Mouse (Mus musculus) brain, embryonic 14.5 days (tissue): ENCODE data around the gene Banf2. TPM values are rescaled to one million over a fixed set of nuclear protein-coding genes. Genes with fewer than 3 reads are reported as not detected.

Experiments used
- DNase-seq: peaks from one replicate; pipeline ENCODE4 v3.0.0-alpha.2; 2011; ENCODE audit warnings: low read depth
- CTCF ChIP-seq: fragments of 200-500 bp; IDR thresholded peaks from 2 replicates; pipeline ENCODE4 v1.5.1; 2012; ENCODE audit warnings: inconsistent platforms, mild to moderate bottlenecking, moderate library complexity, borderline replicate concordance; ENCODE audit not compliant: insufficient read depth, insufficient read length; ENCODE audit errors: extremely low read depth
- POLR2A ChIP-seq: fragments of 200-500 bp; IDR thresholded peaks from 2 replicates; pipeline ENCODE4 v1.6.1; 2012; ENCODE audit warnings: mild to moderate bottlenecking, inconsistent platforms, borderline replicate concordance; ENCODE audit not compliant: poor library complexity, insufficient read depth, insufficient read length, severe bottlenecking; ENCODE audit errors: extremely low read depth
- polyA plus RNA-seq: library from polyadenylated mRNA; depleted of rRNA; stranded (reverse); fragments of >200 nt; gene quantifications from 2 replicates; pipeline ENCODE4 v1.2.3, GENCODE M21; 2012

Gene Banf2
- polyA plus RNA-seq, 1 experiment: not detected

DNA sequence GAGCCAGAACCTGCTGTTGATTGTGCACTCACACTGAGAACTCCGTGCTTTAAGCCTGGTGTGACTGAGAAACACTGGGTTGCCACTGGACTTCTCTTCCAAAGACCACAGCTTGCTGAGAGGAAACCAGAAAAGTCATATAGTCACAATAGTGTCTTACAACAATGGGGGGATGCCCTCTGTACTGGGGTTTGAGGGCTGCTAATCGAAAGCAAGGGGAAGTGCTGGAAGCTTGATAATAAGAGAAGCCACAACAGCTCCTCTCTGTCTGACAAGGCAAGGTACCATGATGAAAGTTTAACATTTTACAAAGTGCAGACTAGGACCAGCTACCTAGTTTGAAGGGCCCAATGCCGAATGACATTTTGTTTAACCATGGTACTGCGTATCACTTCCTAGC is 36.8 kb downstream of the Banf2 start:
- DNase-seq: no peak
- TF ChIP-seq CTCF (no peak), POLR2A (no peak)

DNA sequence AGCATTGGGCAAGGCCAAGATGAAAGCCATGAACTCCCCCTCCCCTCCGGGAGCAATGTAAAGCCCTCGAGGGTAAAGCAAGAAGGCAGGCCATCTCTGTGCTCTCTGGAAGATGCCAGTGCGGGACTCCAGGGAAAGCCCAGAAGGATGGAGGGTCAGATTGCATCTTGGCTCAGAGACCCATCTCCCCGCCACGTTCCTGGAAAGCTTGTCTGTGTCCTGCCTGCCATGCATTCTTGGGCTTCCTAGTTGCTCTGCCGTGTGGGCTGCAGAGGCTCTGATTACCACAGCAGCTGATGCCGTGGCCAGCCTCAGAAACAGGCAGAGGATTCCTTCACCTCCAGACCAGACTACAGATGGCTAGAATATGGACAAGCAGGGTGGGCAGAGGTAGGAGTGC is 37.6 kb downstream of the Banf2 start:
- TF ChIP-seq POLR2A (no peak), CTCF (no peak)
- DNase-seq: no peak

DNA sequence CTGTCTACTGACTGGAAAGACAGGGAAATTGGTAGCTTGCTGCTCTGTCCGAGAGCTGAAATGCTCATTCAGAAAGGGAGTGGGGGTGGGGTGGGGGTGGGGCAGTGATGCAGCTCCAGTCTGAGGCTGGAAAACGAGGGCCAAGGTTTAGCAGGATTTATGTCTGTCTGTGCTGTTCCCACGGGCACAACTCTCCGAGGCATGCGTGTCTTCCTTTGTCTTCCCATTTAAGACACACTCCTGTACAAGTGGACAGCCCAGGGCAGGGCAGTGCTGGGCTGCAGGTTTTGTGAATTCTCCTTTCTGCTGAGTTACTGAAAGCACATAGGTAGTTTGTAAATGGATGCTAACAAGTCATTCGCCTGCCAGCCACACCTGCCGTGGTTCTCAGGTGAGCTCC is 39.8 kb downstream of the Banf2 start:
- DNase-seq: peak; percentile 20

DNA sequence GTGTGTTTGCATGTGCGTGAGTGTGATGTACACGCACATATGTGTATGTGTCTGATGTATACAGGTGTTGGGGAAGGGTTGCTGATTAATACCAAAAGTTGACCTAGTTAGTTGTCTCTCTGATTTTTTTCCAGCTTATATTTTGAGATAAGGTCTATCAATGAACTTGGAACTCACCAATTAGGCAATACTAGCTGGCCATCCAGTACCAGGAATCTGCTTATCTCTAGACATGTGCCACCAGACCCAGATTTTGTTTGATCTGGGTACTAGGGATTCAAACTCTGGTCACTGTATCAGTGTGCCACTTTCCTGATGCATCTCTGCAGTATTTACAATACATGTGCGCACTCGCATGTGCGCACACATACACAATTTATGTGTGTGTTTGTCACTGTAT is 41.2 kb downstream of the Banf2 start:
- TF ChIP-seq CTCF (no peak), POLR2A (no peak)
- DNase-seq: no peak

More for the DNA sequence above, 39.8 kb downstream of the Banf2 start:
- TF ChIP-seq CTCF (no peak), POLR2A (no peak)

DNA sequence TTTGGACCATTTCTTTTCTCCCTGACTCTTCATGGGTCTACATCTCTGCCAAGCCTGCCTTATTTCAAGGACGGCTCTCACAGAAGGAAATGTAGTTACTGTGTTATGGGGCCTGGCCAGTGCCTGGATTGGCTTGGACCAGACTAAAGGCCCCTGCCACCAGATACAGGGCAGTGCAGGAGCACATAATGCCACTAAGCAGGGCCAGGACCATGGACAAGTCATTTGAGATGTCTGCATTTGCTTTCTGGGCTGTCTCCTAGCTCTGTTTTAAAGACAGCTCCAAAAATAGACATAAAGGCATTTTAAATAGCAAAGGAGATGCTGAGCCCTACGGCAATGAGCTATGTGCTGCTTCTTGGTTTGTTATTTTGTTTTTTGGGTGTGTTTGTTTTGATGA is 43.8 kb downstream of the Banf2 start:
- no peak for DNase-seq

DNA sequence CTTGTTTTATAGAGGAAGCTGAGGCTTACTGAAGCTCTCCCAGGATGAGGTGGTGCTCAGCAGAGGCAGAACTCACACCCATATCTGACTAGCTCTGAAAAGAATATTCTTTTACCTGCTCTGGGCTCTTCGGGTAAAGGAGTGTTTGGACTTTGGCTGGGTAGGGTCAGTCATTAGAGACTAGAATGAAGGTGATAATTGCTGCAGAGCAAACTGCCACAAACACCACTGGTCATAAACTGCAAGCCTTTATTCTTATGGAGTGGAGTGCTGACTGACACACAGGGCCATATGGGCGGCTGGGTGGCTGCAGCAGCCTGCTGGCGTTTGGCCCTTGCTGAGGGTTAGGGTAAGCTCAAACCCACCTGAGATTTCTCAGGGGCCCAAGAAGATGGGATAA is 46.0 kb downstream of the Banf2 start:
- DNase-seq: no peak

More for the DNA sequence above, 43.8 kb downstream of the Banf2 start:
- no peak for TF ChIP-seq CTCF
- TF ChIP-seq POLR2A: no peak

DNA sequence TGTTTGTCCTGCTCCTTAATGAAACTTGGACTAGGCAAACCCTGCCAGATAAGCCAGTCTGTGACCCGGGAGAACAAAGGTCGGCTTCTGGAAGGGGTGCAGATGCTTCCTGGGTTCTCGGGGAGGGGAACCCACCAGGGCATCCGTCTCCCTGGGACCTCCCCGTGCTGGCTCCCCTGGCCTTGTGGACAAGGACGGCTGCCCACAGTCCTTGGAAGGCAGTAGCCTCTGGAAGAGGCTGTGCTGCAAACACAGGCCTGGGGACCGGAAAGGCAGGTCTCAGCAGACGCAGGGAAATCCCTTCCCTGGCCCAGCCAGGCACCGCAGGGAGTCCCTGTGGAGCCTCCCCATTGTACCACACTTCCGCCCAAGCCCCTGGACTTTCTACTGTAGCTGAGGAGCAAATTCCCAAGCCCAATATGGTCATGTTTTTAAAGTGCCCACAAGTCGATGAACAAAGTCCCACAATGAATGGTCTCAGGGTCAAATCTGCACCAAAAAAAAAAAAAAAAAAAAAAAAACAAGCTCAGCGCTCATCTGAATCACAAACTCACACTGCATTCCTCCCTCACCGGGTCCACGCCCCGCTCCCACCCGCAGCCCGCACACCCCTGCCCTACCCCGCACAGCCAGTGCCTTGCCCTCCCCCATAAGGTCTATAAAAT is 53.5 kb downstream of the Banf2 start:
- DNase-seq: peak; percentile 27
- no peak for TF ChIP-seq POLR2A
- TF ChIP-seq CTCF: no peak

More for the DNA sequence above, 46.0 kb downstream of the Banf2 start:
- TF ChIP-seq CTCF: no peak
- no peak for TF ChIP-seq POLR2A

DNA sequence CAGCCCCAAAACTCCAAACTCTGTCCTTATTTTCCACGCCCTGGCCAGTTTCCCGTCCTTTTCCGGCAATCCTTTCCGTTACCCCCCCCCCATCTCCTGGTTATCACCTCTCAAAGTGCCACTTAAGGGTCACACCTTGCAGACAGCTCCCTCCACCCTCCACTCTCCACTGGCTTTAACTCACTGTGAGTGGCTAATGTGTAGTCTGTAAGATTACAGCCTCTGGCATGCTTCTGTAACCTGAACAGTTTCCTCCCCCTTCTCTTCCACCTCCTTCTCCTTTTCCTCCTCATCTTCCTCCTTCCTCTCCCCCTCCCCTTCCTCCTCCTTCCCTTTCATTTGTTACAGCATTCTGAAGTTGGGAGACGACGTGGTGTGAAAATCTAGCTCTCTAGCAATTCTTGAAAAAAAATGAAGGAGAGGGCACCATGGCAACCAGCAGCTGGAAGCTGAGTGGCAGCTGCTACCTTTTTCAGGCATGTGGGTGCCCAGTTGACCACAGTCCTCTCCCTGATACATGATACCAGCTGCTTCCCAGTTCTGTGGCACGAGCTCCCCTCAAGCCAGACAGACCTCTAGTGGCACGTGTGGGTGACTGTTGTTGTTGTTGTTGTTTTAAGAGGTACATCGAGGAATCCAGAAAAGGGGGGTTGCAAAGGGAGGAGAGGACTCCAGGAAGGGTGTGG is 55.2 kb downstream of the Banf2 start:
- peak; percentile 7 for DNase-seq
- TF ChIP-seq CTCF: no peak
- TF ChIP-seq POLR2A: no peak

DNA sequence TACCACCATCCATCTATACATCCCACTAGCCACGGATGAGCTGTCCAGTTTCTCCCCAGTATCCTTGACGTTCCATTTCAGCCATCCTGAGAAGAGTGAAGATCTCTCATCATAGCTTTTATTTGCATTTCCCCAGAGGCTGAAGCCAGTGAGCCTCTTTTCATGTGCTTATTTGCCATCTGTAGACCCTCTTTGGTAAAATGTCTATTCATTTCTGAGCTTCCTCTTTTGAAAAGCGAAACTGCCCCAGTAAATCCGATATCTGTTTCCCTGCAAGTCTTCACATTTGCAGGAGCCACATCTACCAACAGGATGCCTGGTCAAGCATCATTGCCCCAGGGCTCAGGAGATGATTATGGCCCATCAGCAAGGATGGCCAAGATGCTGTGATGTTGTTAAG is 59.9 kb downstream of the Banf2 start:
- no peak for DNase-seq
- TF ChIP-seq CTCF (no peak), POLR2A (no peak)

DNA sequence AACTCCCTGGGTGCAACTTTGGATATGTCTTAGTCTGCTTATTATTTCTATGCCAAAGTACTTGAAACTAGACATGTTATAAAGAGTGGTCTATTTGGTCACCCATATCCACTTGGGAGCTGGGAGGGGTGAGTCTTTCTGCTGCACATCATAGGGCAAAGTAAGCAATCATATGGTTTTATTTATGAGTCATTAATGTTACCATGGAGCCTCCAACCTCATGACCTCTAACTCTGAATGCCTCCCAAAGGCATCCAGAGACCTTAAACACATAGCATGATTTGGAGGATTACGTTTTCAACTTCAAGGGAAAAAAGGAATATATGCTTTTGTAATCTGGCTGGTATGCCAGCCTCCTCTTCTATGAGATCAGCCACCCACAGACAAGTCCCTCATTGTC is 61.9 kb downstream of the Banf2 start:
- TF ChIP-seq POLR2A (no peak), CTCF (no peak)
- no peak for DNase-seq

DNA sequence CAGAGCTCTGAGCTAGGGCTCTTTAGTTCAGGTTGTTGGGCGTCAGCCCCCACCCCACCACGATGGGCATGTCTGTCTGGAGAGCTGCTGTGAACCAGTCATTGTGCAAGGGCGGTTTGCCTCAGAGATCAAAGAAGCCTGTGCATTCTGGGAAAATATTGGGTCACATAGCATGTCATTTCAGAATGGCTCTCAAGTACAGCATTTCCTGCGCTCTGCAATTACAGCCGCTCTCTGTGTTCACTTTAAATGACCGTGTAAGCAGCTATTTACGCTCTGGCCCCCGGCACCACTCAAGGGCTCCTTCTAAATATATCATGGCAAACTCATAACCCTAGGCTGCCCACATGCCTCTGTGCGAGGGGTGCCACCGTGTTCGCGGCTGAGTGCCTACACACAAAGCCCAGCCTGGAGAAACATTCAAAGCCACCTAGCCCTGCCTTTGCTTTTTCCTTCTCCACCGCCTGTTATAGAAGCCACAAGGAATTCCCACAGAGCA is 68.7 kb downstream of the Banf2 start:
- peak; percentile 72 for DNase-seq
- TF ChIP-seq CTCF: no peak
- TF ChIP-seq POLR2A: no peak

DNA sequence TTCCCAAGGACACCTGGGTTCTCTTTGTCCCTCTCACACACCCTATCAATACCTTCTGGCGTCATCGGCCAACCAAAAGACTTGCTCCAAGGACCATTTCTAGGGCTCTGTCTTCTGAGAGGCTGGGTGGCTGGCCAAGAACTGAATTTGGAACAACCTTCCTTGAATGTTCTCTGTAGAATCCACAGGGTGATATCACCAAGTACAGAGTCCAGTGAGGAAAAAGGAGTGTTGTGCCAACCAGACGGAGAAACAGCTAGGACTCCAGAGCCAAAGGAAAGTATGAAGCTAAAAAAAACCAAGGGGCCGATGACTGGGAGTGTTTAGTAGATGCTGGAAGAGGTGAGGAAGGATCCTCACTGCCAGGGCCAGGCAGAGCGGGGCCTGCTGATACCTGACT is 74.5 kb downstream of the Banf2 start:
- TF ChIP-seq POLR2A (no peak), CTCF (no peak)
- no peak for DNase-seq
